Mouse (Mus musculus): Measurements from ENCODE around the gene Mkln1. TPM values are rescaled to one million over a fixed set of nuclear protein-coding genes. Genes with fewer than 3 reads are reported as not detected.

Mkln1 gene
- polyA plus RNA-seq, 2 experiments: 39.4 to 133 TPM

- peak overlapping the region; percentile 83 for H3K9ac ChIP-seq (replicated peaks)
- peak overlapping the region; percentile 72 for H3K4me2 ChIP-seq (ENCODE audit: low read depth)
- H3K4me3 ChIP-seq (ENCODE audit: insufficient read depth in 1 of 2, low read depth in 2 of 2, low read length in 2 of 2): peak overlapping the region; percentile 74 to 98
- no peaks in the 10 kb centered on the region for H3K27me3 ChIP-seq (ENCODE audit: control insufficient read depth, insufficient read depth, low read length)
- H3K4me1 ChIP-seq (replicated peaks; ENCODE audit: control insufficient read depth in 2 of 2, insufficient read depth in 2 of 2, low read length in 1 of 2): peaks cover 30 to 36% of the 10 kb centered on the region in 2 experiments
- H3K9me3 ChIP-seq (ENCODE audit: control insufficient read depth, low read length): no peaks in the 10 kb centered on the region
- DNase-seq (ENCODE audit: low read depth in 3 of 3, low spot score in 3 of 3) (peak; percentile 47 to 76 (median 68)), ATAC-seq (ENCODE audit: insufficient read depth) (peak; percentile 49; the same call in 1 of the 2 replicates)
- no peaks in the 10 kb centered on the region for H3K36me3 ChIP-seq (replicated peaks; ENCODE audit: control insufficient read depth, insufficient read depth, low read depth)
- peak overlapping the region; percentile 59 for H3K27ac ChIP-seq
- no peak for TF ChIP-seq CTCF (IDR thresholded peaks at IDR 0.05; ENCODE audit: low read depth)
- TF ChIP-seq EP300 (IDR thresholded peaks at IDR 0.05; ENCODE audit: low read depth): peak; percentile 65
- WGBS (ENCODE audit: insufficient replicate concordance): 22% methylated on average over 10 of the region's 10 CpGs
Measured at GRCm38 (mm10) chr6:31397775-31398430, 632 bp upstream of the Mkln1 start.

GRCm38 (mm10) chr6:31399206-31399549, 643 bp downstream of the Mkln1 start:
- no peak; the same call in 1 of the 2 replicates for ATAC-seq (ENCODE audit: insufficient read depth)
- H3K4me1 ChIP-seq (replicated peaks; ENCODE audit: control insufficient read depth in 2 of 2, insufficient read depth in 2 of 2, low read length in 1 of 2): peaks cover 30 to 36% of the 10 kb centered on the region in 2 experiments
- no peaks in the 10 kb centered on the region for H3K27me3 ChIP-seq (ENCODE audit: control insufficient read depth, insufficient read depth, low read length)
- peak overlapping the region; percentile 74 to 98 for H3K4me3 ChIP-seq (ENCODE audit: insufficient read depth in 1 of 2, low read depth in 2 of 2, low read length in 2 of 2)
- H3K4me2 ChIP-seq (ENCODE audit: low read depth): peak overlapping the region; percentile 93
- H3K9ac ChIP-seq (replicated peaks): peak overlapping the region; percentile 83
- TF ChIP-seq EP300 (IDR thresholded peaks at IDR 0.05; ENCODE audit: low read depth): no peak
- TF ChIP-seq CTCF (IDR thresholded peaks at IDR 0.05; ENCODE audit: low read depth): 0 out of 2 replicates have a peak, but pooled peaks have one; percentile 4
- no peak for DNase-seq (ENCODE audit: low read depth in 3 of 3, low spot score in 3 of 3)
- WGBS (ENCODE audit: insufficient replicate concordance): under 1% methylated on average over 27 of the region's 28 CpGs
- peak overlapping the region; percentile 32 for H3K27ac ChIP-seq
- H3K9me3 ChIP-seq (ENCODE audit: control insufficient read depth, low read length): no peaks in the 10 kb centered on the region
- H3K36me3 ChIP-seq (replicated peaks; ENCODE audit: control insufficient read depth, insufficient read depth, low read depth): no peaks in the 10 kb centered on the region

- TF ChIP-seq CTCF (IDR thresholded peaks at IDR 0.05; ENCODE audit: low read depth) (no peak), EP300 (IDR thresholded peaks at IDR 0.05; ENCODE audit: low read depth) (no peak)
- DNase-seq (ENCODE audit: low read depth in 3 of 3, low spot score in 3 of 3): peak; percentile 45 to 50 (median 49)
Measured at GRCm38 (mm10) chr6:31399566-31399965, 1.0 kb downstream of the Mkln1 start.

GRCm38 (mm10) chr6:31411017-31411416, 12.5 kb downstream of the Mkln1 start:
- DNase-seq (ENCODE audit: low read depth in 3 of 3, low spot score in 3 of 3): no peak
- H3K27ac ChIP-seq: no peak overlapping the region
- WGBS (ENCODE audit: insufficient replicate concordance): 15% methylated on average over 1 of the region's 1 CpGs
- H3K4me1 ChIP-seq (replicated peaks; ENCODE audit: control insufficient read depth in 2 of 2, insufficient read depth in 2 of 2, low read length in 1 of 2): peaks cover 12 to 13% of the 10 kb centered on the region in 2 experiments
- TF ChIP-seq CTCF (IDR thresholded peaks at IDR 0.05; ENCODE audit: low read depth): no peak
- no peak overlapping the region for H3K9ac ChIP-seq (replicated peaks)
- H3K36me3 ChIP-seq (replicated peaks; ENCODE audit: control insufficient read depth, insufficient read depth, low read depth): no peaks in the 10 kb centered on the region
- no peak overlapping the region for H3K4me3 ChIP-seq (ENCODE audit: insufficient read depth in 1 of 2, low read depth in 2 of 2, low read length in 2 of 2)
- no peaks in the 10 kb centered on the region for H3K27me3 ChIP-seq (ENCODE audit: control insufficient read depth, insufficient read depth, low read length)
- H3K4me2 ChIP-seq (ENCODE audit: low read depth): no peak overlapping the region
- H3K9me3 ChIP-seq (ENCODE audit: control insufficient read depth, low read length): no peaks in the 10 kb centered on the region
- no peak for ATAC-seq (ENCODE audit: insufficient read depth)

More at GRCm38 (mm10) chr6:31399566-31399965, 1.0 kb downstream of the Mkln1 start:
- Histone ChIP-seq H3K4me2 (ENCODE audit: low read depth) (peak overlapping the region; percentile 93), H3K27ac (peak overlapping the region; percentile 32), H3K4me3 (ENCODE audit: insufficient read depth in 1 of 2, low read depth in 2 of 2, low read length in 2 of 2) (peak overlapping the region; percentile 74 to 98), H3K9ac (replicated peaks) (peak overlapping the region; percentile 83), H3K4me1 (replicated peaks; ENCODE audit: control insufficient read depth in 2 of 2, insufficient read depth in 2 of 2, low read length in 1 of 2) (peaks cover 30 to 38% of the 10 kb centered on the region in 2 experiments), H3K9me3 (ENCODE audit: control insufficient read depth, low read length) (no peaks in the 10 kb centered on the region), H3K27me3 (ENCODE audit: control insufficient read depth, insufficient read depth, low read length) (no peaks in the 10 kb centered on the region), H3K36me3 (replicated peaks; ENCODE audit: control insufficient read depth, insufficient read depth, low read depth) (no peaks in the 10 kb centered on the region)
- ATAC-seq (ENCODE audit: insufficient read depth): no peak
- under 1% methylated on average over 13 of the region's 13 CpGs for WGBS (ENCODE audit: insufficient replicate concordance)

- TF ChIP-seq EP300 (IDR thresholded peaks at IDR 0.05; ENCODE audit: low read depth): no peak
- TF ChIP-seq CTCF (IDR thresholded peaks at IDR 0.05; ENCODE audit: low read depth): peak; percentile 51
- H3K9me3 ChIP-seq (ENCODE audit: control insufficient read depth, low read length): no peaks in the 10 kb centered on the region
- H3K27ac ChIP-seq: no peak overlapping the region
- no peaks in the 10 kb centered on the region for H3K27me3 ChIP-seq (ENCODE audit: control insufficient read depth, insufficient read depth, low read length)
- peak; percentile 55; the same call in 1 of the 2 replicates for ATAC-seq (ENCODE audit: insufficient read depth)
- H3K4me3 ChIP-seq (ENCODE audit: insufficient read depth in 1 of 2, low read depth in 2 of 2, low read length in 2 of 2): no peak overlapping the region
- peaks cover 6 to 10% of the 10 kb centered on the region in 2 experiments for H3K4me1 ChIP-seq (replicated peaks; ENCODE audit: control insufficient read depth in 2 of 2, insufficient read depth in 2 of 2, low read length in 1 of 2)
- no peak overlapping the region for H3K4me2 ChIP-seq (ENCODE audit: low read depth)
- H3K9ac ChIP-seq (replicated peaks): no peak overlapping the region
- DNase-seq (ENCODE audit: low read depth in 3 of 3, low spot score in 3 of 3): peak in 1 of 3 experiments; percentile 17
- no peaks in the 10 kb centered on the region for H3K36me3 ChIP-seq (replicated peaks; ENCODE audit: control insufficient read depth, insufficient read depth, low read depth)
Measured at GRCm38 (mm10) chr6:31412487-31412886, 14.0 kb downstream of the Mkln1 start.

All from liver, embryonic 14.5 days (tissue).